Mouse (Mus musculus): ENCODE data around the gene Adamtsl1. TPM values are rescaled to one million over a fixed set of nuclear protein-coding genes. Genes with fewer than 3 reads are reported as not detected.

Gene Adamtsl1
- polyA plus RNA-seq, 1 experiment from 2014 or later = 4.9 TPM

GRCm38 (mm10) chr4:85618746-85619145 is 104.8 kb downstream of the Adamtsl1 start:
- Histone ChIP-seq H3K4me3 (ENCODE audit: low read depth, low read length) (no peak overlapping the region), H3K4me1 (ENCODE audit: control insufficient read depth, insufficient read depth, low read length) (no peaks in the 10 kb centered on the region), H3K36me3 (ENCODE audit: control insufficient read depth, insufficient read depth, low read length) (no peaks in the 10 kb centered on the region), H3K27ac (ENCODE audit: low read depth, low read length) (no peak overlapping the region), H3K4me2 (no peak overlapping the region), H3K9me3 (ENCODE audit: control insufficient read depth, low read length) (no peaks in the 10 kb centered on the region), H3K9ac (ENCODE audit: low read length) (no peak overlapping the region), H3K27me3 (ENCODE audit: control insufficient read depth, insufficient read depth, low read length) (no peaks in the 10 kb centered on the region)
- WGBS = 87% methylated on average over 5 of the region's 5 CpGs
- ATAC-seq (ENCODE audit: low FRiP score) = no peak
- DNase-seq (ENCODE audit: low spot score, missing footprints) = no peak

- ATAC-seq (ENCODE audit: low FRiP score) = no peak
- 94% methylated on average over 3 of the region's 3 CpGs for WGBS
These were observed 105.3 kb downstream of the Adamtsl1 start for GRCm38 (mm10) chr4:85619261-85619660.

GRCm38 (mm10) chr4:85629381-85629780 is 115.4 kb downstream of the Adamtsl1 start:
- ATAC-seq (ENCODE audit: low FRiP score) = no peak
- DNase-seq (ENCODE audit: low spot score, missing footprints) = no peak
- no peak overlapping the region for H3K4me2 ChIP-seq
- H3K9ac ChIP-seq (ENCODE audit: low read length) = no peak overlapping the region
- H3K4me3 ChIP-seq (ENCODE audit: low read depth, low read length) = no peak overlapping the region
- H3K36me3 ChIP-seq (ENCODE audit: control insufficient read depth, insufficient read depth, low read length) = no peaks in the 10 kb centered on the region
- no peaks in the 10 kb centered on the region for H3K27me3 ChIP-seq (ENCODE audit: control insufficient read depth, insufficient read depth, low read length)
- no peaks in the 10 kb centered on the region for H3K9me3 ChIP-seq (ENCODE audit: control insufficient read depth, low read length)
- H3K4me1 ChIP-seq (ENCODE audit: control insufficient read depth, insufficient read depth, low read length) = no peaks in the 10 kb centered on the region
- H3K27ac ChIP-seq (ENCODE audit: low read depth, low read length) = no peak overlapping the region
- WGBS = 87% methylated on average over 7 of the region's 7 CpGs

More at GRCm38 (mm10) chr4:85619261-85619660, 105.3 kb downstream of the Adamtsl1 start:
- Histone ChIP-seq H3K36me3 (ENCODE audit: control insufficient read depth, insufficient read depth, low read length) (no peaks in the 10 kb centered on the region), H3K4me2 (no peak overlapping the region), H3K27ac (ENCODE audit: low read depth, low read length) (no peak overlapping the region), H3K9me3 (ENCODE audit: control insufficient read depth, low read length) (no peaks in the 10 kb centered on the region), H3K27me3 (ENCODE audit: control insufficient read depth, insufficient read depth, low read length) (no peaks in the 10 kb centered on the region), H3K4me3 (ENCODE audit: low read depth, low read length) (no peak overlapping the region), H3K4me1 (ENCODE audit: control insufficient read depth, insufficient read depth, low read length) (no peaks in the 10 kb centered on the region), H3K9ac (ENCODE audit: low read length) (no peak overlapping the region)
- DNase-seq (ENCODE audit: low spot score, missing footprints) = no peak

GRCm38 (mm10) chr4:85669271-85669670 is 155.3 kb downstream of the Adamtsl1 start:
- H3K4me3 ChIP-seq (ENCODE audit: low read depth, low read length) = no peak overlapping the region
- no peaks in the 10 kb centered on the region for H3K9me3 ChIP-seq (ENCODE audit: control insufficient read depth, low read length)
- H3K4me2 ChIP-seq = no peak overlapping the region
- H3K4me1 ChIP-seq (ENCODE audit: control insufficient read depth, insufficient read depth, low read length) = peaks cover 2% of the 10 kb centered on the region; the same call in 1 of the 2 replicates
- no peak for DNase-seq (ENCODE audit: low spot score, missing footprints)
- ATAC-seq (ENCODE audit: low FRiP score) = no peak
- H3K27me3 ChIP-seq (ENCODE audit: control insufficient read depth, insufficient read depth, low read length) = no peaks in the 10 kb centered on the region
- 90% methylated on average over 5 of the region's 5 CpGs for WGBS
- H3K27ac ChIP-seq (ENCODE audit: low read depth, low read length) = no peak overlapping the region
- H3K9ac ChIP-seq (ENCODE audit: low read length) = no peak overlapping the region
- no peaks in the 10 kb centered on the region for H3K36me3 ChIP-seq (ENCODE audit: control insufficient read depth, insufficient read depth, low read length)

- ATAC-seq (ENCODE audit: low FRiP score) (no peak), DNase-seq (ENCODE audit: low spot score, missing footprints) (no peak)
- no peak overlapping the region for H3K4me2 ChIP-seq
- H3K27me3 ChIP-seq (ENCODE audit: control insufficient read depth, insufficient read depth, low read length) = no peaks in the 10 kb centered on the region
- peaks cover 2% of the 10 kb centered on the region; the same call in 1 of the 2 replicates for H3K4me1 ChIP-seq (ENCODE audit: control insufficient read depth, insufficient read depth, low read length)
- H3K9ac ChIP-seq (ENCODE audit: low read length) = no peak overlapping the region
- 74% methylated on average over 1 of the region's 1 CpGs for WGBS
- H3K27ac ChIP-seq (ENCODE audit: low read depth, low read length) = no peak overlapping the region
- no peaks in the 10 kb centered on the region for H3K36me3 ChIP-seq (ENCODE audit: control insufficient read depth, insufficient read depth, low read length)
- no peak overlapping the region for H3K4me3 ChIP-seq (ENCODE audit: low read depth, low read length)
- no peaks in the 10 kb centered on the region for H3K9me3 ChIP-seq (ENCODE audit: control insufficient read depth, low read length)
These were observed 155.8 kb downstream of the Adamtsl1 start for GRCm38 (mm10) chr4:85669735-85670134.

- Histone ChIP-seq H3K27ac (ENCODE audit: low read depth, low read length) (no peak overlapping the region), H3K27me3 (ENCODE audit: control insufficient read depth, insufficient read depth, low read length) (no peaks in the 10 kb centered on the region), H3K4me3 (ENCODE audit: low read depth, low read length) (no peak overlapping the region), H3K4me2 (no peak overlapping the region), H3K9ac (ENCODE audit: low read length) (no peak overlapping the region), H3K4me1 (ENCODE audit: control insufficient read depth, insufficient read depth, low read length) (peaks cover 2% of the 10 kb centered on the region; the same call in 1 of the 2 replicates), H3K9me3 (ENCODE audit: control insufficient read depth, low read length) (no peaks in the 10 kb centered on the region), H3K36me3 (ENCODE audit: control insufficient read depth, insufficient read depth, low read length) (no peaks in the 10 kb centered on the region)
- DNase-seq (ENCODE audit: low spot score, missing footprints) (no peak), ATAC-seq (ENCODE audit: low FRiP score) (no peak)
- WGBS = 52% methylated on average over 4 of the region's 4 CpGs
These were observed 158.3 kb downstream of the Adamtsl1 start for GRCm38 (mm10) chr4:85672290-85672689.

GRCm38 (mm10) chr4:85677621-85678020 is 163.6 kb downstream of the Adamtsl1 start:
- no peak overlapping the region for H3K4me3 ChIP-seq (ENCODE audit: low read depth, low read length)
- no peak overlapping the region for H3K9ac ChIP-seq (ENCODE audit: low read length)

GRCm38 (mm10) chr4:85686160-85686559 is 172.2 kb downstream of the Adamtsl1 start:
- Histone ChIP-seq H3K27me3 (ENCODE audit: control insufficient read depth, insufficient read depth, low read length) (no peaks in the 10 kb centered on the region), H3K9ac (ENCODE audit: low read length) (no peak overlapping the region), H3K27ac (ENCODE audit: low read depth, low read length) (no peak overlapping the region), H3K36me3 (ENCODE audit: control insufficient read depth, insufficient read depth, low read length) (no peaks in the 10 kb centered on the region), H3K4me3 (ENCODE audit: low read depth, low read length) (no peak overlapping the region), H3K9me3 (ENCODE audit: control insufficient read depth, low read length) (no peaks in the 10 kb centered on the region), H3K4me2 (no peak overlapping the region), H3K4me1 (ENCODE audit: control insufficient read depth, insufficient read depth, low read length) (no peaks in the 10 kb centered on the region)
- DNase-seq (ENCODE audit: low spot score, missing footprints) (no peak), ATAC-seq (ENCODE audit: low FRiP score) (no peak)
- WGBS = 84% methylated on average over 4 of the region's 4 CpGs

More at GRCm38 (mm10) chr4:85677621-85678020, 163.6 kb downstream of the Adamtsl1 start:
- no peaks in the 10 kb centered on the region for H3K27me3 ChIP-seq (ENCODE audit: control insufficient read depth, insufficient read depth, low read length)
- no peaks in the 10 kb centered on the region for H3K36me3 ChIP-seq (ENCODE audit: control insufficient read depth, insufficient read depth, low read length)
- H3K4me2 ChIP-seq = no peak overlapping the region
- 80% methylated on average over 1 of the region's 1 CpGs for WGBS
- no peaks in the 10 kb centered on the region for H3K4me1 ChIP-seq (ENCODE audit: control insufficient read depth, insufficient read depth, low read length)
- no peaks in the 10 kb centered on the region for H3K9me3 ChIP-seq (ENCODE audit: control insufficient read depth, low read length)
- DNase-seq (ENCODE audit: low spot score, missing footprints) (no peak), ATAC-seq (ENCODE audit: low FRiP score) (no peak)
- H3K27ac ChIP-seq (ENCODE audit: low read depth, low read length) = no peak overlapping the region

GRCm38 (mm10) chr4:85695237-85695636 is 181.3 kb downstream of the Adamtsl1 start:
- DNase-seq (ENCODE audit: low spot score, missing footprints) = no peak
- Histone ChIP-seq H3K9ac (ENCODE audit: low read length) (no peak overlapping the region), H3K9me3 (ENCODE audit: control insufficient read depth, low read length) (peaks cover 3% of the 10 kb centered on the region; the same call in 1 of the 2 replicates), H3K27ac (ENCODE audit: low read depth, low read length) (no peak overlapping the region), H3K36me3 (ENCODE audit: control insufficient read depth, insufficient read depth, low read length) (no peaks in the 10 kb centered on the region), H3K4me2 (no peak overlapping the region), H3K4me3 (ENCODE audit: low read depth, low read length) (no peak overlapping the region), H3K27me3 (ENCODE audit: control insufficient read depth, insufficient read depth, low read length) (no peaks in the 10 kb centered on the region), H3K4me1 (ENCODE audit: control insufficient read depth, insufficient read depth, low read length) (no peaks in the 10 kb centered on the region)
- 88% methylated on average over 1 of the region's 1 CpGs for WGBS
- ATAC-seq (ENCODE audit: low FRiP score) = no peak
